Mouse (Mus musculus) T-helper 2 cell (primary cell): ENCODE data around the gene Egfl8.

Source experiments
- in situ Hi-C: fragments of 300-600 bp; cut with MboI, MseI; formaldehyde crosslinking; loops from one replicate; pipeline ENCODE4 v1.15.1; 2025; ENCODE audit warnings: high pct_unique_total_duplicates

The Egfl8 gene

GRCm38 (mm10) chr17:34627943-34628643, 12.3 kb upstream of the Egfl8 start, which contains the start of gene Ppt2:
Gene Ppt2 (minus strand): TSS chr17:34628510.
- in situ Hi-C loops = no loop called here

- in situ Hi-C loops = no loop called here
These were observed 11.5 kb upstream of the Egfl8 start for GRCm38 (mm10) chr17:34627093-34627942.

GRCm38 (mm10) chr17:34626773-34627092, 11.0 kb upstream of the Egfl8 start:
- in situ Hi-C loops = no loop called here

- in situ Hi-C loops = no loop called here
These were observed 10.4 kb upstream of the Egfl8 start for GRCm38 (mm10) chr17:34626062-34626772.

GRCm38 (mm10) chr17:34624981-34625380, 9.2 kb upstream of the Egfl8 start:
- in situ Hi-C loops = no loop called here

GRCm38 (mm10) chr17:34623161-34623560, 7.4 kb upstream of the Egfl8 start:
- in situ Hi-C loops = no loop called here

- in situ Hi-C loops = no loop called here
These were observed 5.2 kb upstream of the Egfl8 start for GRCm38 (mm10) chr17:34621006-34621405.

GRCm38 (mm10) chr17:34618999-34619398, 3.2 kb upstream of the Egfl8 start:
- in situ Hi-C loops = no loop called here

- in situ Hi-C loops = no loop called here
These were observed 1.9 kb downstream of the Egfl8 start for GRCm38 (mm10) chr17:34613830-34614229.

- in situ Hi-C loops = no loop called here
These were observed 2.6 kb downstream of the Egfl8 start for GRCm38 (mm10) chr17:34613054-34613645.

- in situ Hi-C loops = no loop called here
These were observed 4.7 kb downstream of the Egfl8 start for GRCm38 (mm10) chr17:34611050-34611449.

GRCm38 (mm10) chr17:34607997-34608396, 7.8 kb downstream of the Egfl8 start:
- in situ Hi-C loops = no loop called here

GRCm38 (mm10) chr17:34606186-34607039, 9.4 kb downstream of the Egfl8 start:
- in situ Hi-C loops = no loop called here

GRCm38 (mm10) chr17:34605609-34606008, 10.2 kb downstream of the Egfl8 start:
- in situ Hi-C loops = no loop called here

- in situ Hi-C loops = no loop called here
These were observed 11.1 kb downstream of the Egfl8 start for GRCm38 (mm10) chr17:34604511-34605237.

GRCm38 (mm10) chr17:34604061-34604508, 11.7 kb downstream of the Egfl8 start, which contains the start of gene Agpat1:
Gene Agpat1 (plus strand): TSS chr17:34604262.
- in situ Hi-C loops = no loop called here

GRCm38 (mm10) chr17:34603375-34604060, 12.3 kb downstream of the Egfl8 start, which contains the start of gene Rnf5:
Gene Rnf5 (minus strand): TSS chr17:34603690.
- in situ Hi-C loops = no loop called here

GRCm38 (mm10) chr17:34601796-34602195, 14.0 kb downstream of the Egfl8 start:
- in situ Hi-C loops = no loop called here

GRCm38 (mm10) chr17:34599891-34600290, 15.9 kb downstream of the Egfl8 start:
- in situ Hi-C loops = no loop called here
